Mouse (Mus musculus): ENCODE data around the gene Pitx2. TPM values are rescaled to one million over a fixed set of nuclear protein-coding genes. Genes with fewer than 3 reads are reported as not detected.

Pitx2 gene
- polyA plus RNA-seq (2014; fragmentation: Illumina TruSeq; extraction: RNeasy Lipid Tissue Mini Kit (QIAGEN cat#74804); ENCODE audit: low read depth, low replicate concordance): 0.89 TPM

GRCm38 (mm10) chr3:129199609-129200500 lies at the start of gene Pitx2:
TSS of gene Pitx2 (plus strand) at chr3:129199878.

Other genes with a start within 250 kb of the Pitx2 start
- 7.8 TPM for gene Enpep, start 132.8 kb downstream of the Pitx2 start, polyA plus RNA-seq (2014; fragmentation: Illumina TruSeq; extraction: RNeasy Lipid Tissue Mini Kit (QIAGEN cat#74804); ENCODE audit: low read depth, low replicate concordance)